Mouse (Mus musculus) stomach, postnatal 0 days (tissue): ENCODE measurements around the gene Rgs10. TPM values are rescaled to one million over a fixed set of nuclear protein-coding genes. Genes with fewer than 3 reads are reported as not detected.

Source experiments
- ATAC-seq: fragments of 200-750 bp; cut with Nextera tagmentation; 2 replicates; pipeline ENCODE4 v1.8.0; 2017; ENCODE audit not compliant: low FRiP score, low TSS enrichment
- DNase-seq: peaks from one replicate; pipeline ENCODE4 v3.0.0-alpha.2; 2016; ENCODE audit warnings: low spot score
- H3K27ac ChIP-seq: fragments of 300-500 bp; sonication (generic); replicated peaks from 2 replicates; pipeline ENCODE4 v1.5.1; 2014; ENCODE audit warnings: mild to moderate bottlenecking, control low read depth
- H3K27me3 ChIP-seq: fragments of 300-500 bp; sonication (generic); 2 replicates; pipeline ENCODE4 v1.6.1; 2014; ENCODE audit warnings: low read length; ENCODE audit not compliant: control insufficient read depth, insufficient read depth
- H3K36me3 ChIP-seq: fragments of 300-500 bp; sonication (generic); 2 replicates; pipeline ENCODE4 v1.6.1; 2014; ENCODE audit warnings: low read length, mixed read lengths; ENCODE audit not compliant: control insufficient read depth, insufficient read depth
- H3K4me1 ChIP-seq: fragments of 300-500 bp; sonication (generic); replicated peaks from 2 replicates; pipeline ENCODE4 v1.6.1; 2014; ENCODE audit warnings: antibody characterized with exemption; ENCODE audit not compliant: control insufficient read depth, insufficient read depth
- H3K4me2 ChIP-seq: fragments of 300-500 bp; sonication (generic); replicated peaks from 2 replicates; pipeline ENCODE4 v1.6.1; 2014; ENCODE audit warnings: low read depth, mild to moderate bottlenecking, control low read depth, moderate library complexity
- H3K4me3 ChIP-seq: fragments of 300-500 bp; sonication (generic); 2 replicates; pipeline ENCODE4 v1.5.1; 2014; ENCODE audit warnings: low read depth, low read length, control low read depth
- H3K9ac ChIP-seq: fragments of 300-500 bp; sonication (generic); 2 replicates; pipeline ENCODE4 v1.6.1; 2014; ENCODE audit warnings: mild to moderate bottlenecking, low read length, control low read depth, mixed read lengths
- H3K9me3 ChIP-seq: fragments of 300-500 bp; sonication (generic); 2 replicates; pipeline ENCODE4 v1.6.1; 2016; ENCODE audit warnings: low read length; ENCODE audit not compliant: control insufficient read depth
- CTCF ChIP-seq: IDR thresholded peaks from 2 replicates; pipeline ENCODE4 v1.5.1; 2016; ENCODE audit warnings: antibody characterized with exemption, low read depth, mild to moderate bottlenecking, moderate library complexity
- EP300 ChIP-seq: optimal IDR thresholded peaks from 2 replicates; pipeline ENCODE3; 2016; ENCODE audit warnings: antibody characterized with exemption
- WGBS: fragments of 180-500 bp; shearing (Covaris S2); extraction: QIAGEN DNeasy Blood & Tissue Kit; methylation state at CpG from one replicate; pipeline ENCODE4 v1.1.7; 2014; 5-methylcytosine and 5-hydroxymethylcytosine counted together
- polyA plus RNA-seq: library from polyadenylated mRNA; unstranded; fragments of >200 nt; fragmentation: Nextera tagmentation; extraction: Ambion mirVana; gene quantifications from 2 replicates; pipeline ENCODE4 v1.2.1, GENCODE M21; 2015

Gene Rgs10
- polyA plus RNA-seq, 1 experiment from 2014 or later = 24.5 TPM

DNA sequence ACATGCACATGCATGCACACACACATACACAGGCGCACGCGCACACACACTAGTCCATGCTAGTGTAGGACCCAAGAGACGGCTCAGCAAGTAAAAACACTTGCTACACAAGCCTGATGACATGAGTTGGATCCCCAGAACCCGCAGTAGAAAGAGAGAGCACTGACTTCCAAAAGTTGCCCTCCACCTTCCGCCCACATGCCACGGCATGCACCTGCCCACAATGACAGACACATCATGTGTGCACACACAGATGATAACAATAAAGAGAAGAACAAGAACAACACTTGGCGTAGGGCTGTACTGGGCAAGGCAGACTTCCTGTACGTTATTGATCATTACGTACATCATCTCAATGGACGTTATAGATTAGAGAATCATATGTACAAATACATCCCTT, 44.4 kb downstream of the Rgs10 start:
- Histone ChIP-seq H3K9ac (no peak overlapping the region), H3K9me3 (no peaks in the 10 kb centered on the region), H3K4me2 (no peak overlapping the region), H3K27me3 (no peaks in the 10 kb centered on the region), H3K4me3 (no peak overlapping the region), H3K27ac (no peak overlapping the region), H3K36me3 (no peaks in the 10 kb centered on the region), H3K4me1 (no peaks in the 10 kb centered on the region)
- WGBS = 84% methylated on average over 11 of the region's 11 CpGs
- no peak for ATAC-seq
- TF ChIP-seq EP300 (no peak), CTCF (no peak)
- DNase-seq = no peak

DNA sequence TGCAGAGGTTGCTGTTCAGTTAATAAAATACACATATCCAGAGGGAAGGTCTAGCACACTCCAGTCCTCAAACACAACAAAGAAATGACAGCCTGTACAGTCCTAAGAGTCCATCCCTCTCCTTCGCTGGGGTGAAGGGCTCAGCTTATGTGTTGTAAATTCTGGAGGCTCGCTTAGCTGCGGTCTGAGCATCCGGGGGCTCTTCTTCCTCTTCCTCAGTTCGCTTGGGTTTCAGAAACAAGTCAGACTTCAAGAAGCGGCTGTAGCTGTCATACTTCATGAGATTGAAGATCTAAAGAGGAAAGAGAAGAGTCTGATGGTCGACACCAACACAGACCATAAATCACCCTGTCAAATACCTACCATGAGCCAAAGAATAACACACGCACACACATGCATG, 44.8 kb downstream of the Rgs10 start:
- TF ChIP-seq EP300 (no peak), CTCF (no peak)
- Histone ChIP-seq H3K4me3 (no peak overlapping the region), H3K27ac (no peak overlapping the region), H3K4me2 (no peak overlapping the region), H3K9ac (no peak overlapping the region), H3K27me3 (no peaks in the 10 kb centered on the region), H3K36me3 (no peaks in the 10 kb centered on the region), H3K9me3 (no peaks in the 10 kb centered on the region), H3K4me1 (no peaks in the 10 kb centered on the region)
- no peak for DNase-seq
- no peak for ATAC-seq
- 81% methylated on average over 8 of the region's 8 CpGs for WGBS

DNA sequence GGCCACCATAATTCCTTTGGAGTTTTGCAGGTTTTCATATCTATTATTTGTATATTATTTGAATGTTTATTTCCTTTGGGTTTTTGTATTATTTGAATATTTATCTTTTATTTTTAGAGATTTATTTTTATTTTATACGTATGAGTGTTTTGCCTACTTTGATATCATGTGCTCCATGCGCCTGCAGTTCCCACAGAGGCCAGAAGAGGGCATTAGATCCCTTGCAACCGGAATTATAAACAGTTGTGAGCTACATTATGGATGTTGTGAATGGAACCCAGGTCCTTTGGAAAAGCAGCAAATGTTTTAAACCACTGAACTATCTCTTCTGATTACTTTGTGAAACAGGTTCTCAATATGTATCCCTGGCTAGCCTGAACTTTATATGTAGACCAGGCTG, 46.2 kb downstream of the Rgs10 start:
- 60% methylated on average over 3 of the region's 3 CpGs for WGBS

DNA sequence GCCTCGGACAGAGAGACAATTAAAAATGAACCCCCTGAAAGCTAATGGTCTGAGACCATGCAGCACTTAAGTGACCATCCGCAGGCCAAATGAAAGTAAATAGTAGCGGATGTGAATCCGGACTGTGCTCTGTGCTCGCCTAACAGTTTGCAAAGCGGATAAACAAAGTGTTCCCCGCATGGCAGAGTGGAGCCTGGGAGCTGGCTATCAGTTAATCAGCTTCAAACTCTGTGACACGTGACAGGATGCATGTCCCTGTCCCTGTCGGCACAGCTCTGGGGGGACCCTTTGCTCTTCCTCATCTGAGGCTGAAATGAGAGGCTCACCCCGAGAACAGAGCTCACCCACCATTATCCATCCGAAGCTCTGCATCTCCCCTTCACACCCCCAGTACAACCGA, 49.2 kb downstream of the Rgs10 start:
- TF ChIP-seq EP300 (no peak), CTCF (no peak)
- 51% methylated on average over 12 of the region's 12 CpGs for WGBS
- DNase-seq = no peak
- no peak overlapping the region for H3K4me3 ChIP-seq
- H3K27ac ChIP-seq = 0 out of 2 replicates have a peak overlapping the region, but pooled peaks have one; percentile 35
- peaks cover 5% of the 10 kb centered on the region for H3K4me1 ChIP-seq
- no peak for ATAC-seq
- H3K9me3 ChIP-seq = no peaks in the 10 kb centered on the region
- no peak overlapping the region for H3K9ac ChIP-seq
- H3K4me2 ChIP-seq = no peak overlapping the region
- H3K27me3 ChIP-seq = no peaks in the 10 kb centered on the region
- H3K36me3 ChIP-seq = no peaks in the 10 kb centered on the region

More for the DNA sequence above, 46.2 kb downstream of the Rgs10 start:
- no peak overlapping the region for H3K9ac ChIP-seq
- H3K4me1 ChIP-seq = no peaks in the 10 kb centered on the region
- no peak overlapping the region for H3K4me2 ChIP-seq
- no peaks in the 10 kb centered on the region for H3K9me3 ChIP-seq
- DNase-seq (peak; percentile 31), ATAC-seq (no peak)
- no peaks in the 10 kb centered on the region for H3K27me3 ChIP-seq
- no peak overlapping the region for H3K4me3 ChIP-seq
- TF ChIP-seq CTCF (peak; percentile 72), EP300 (no peak)
- H3K36me3 ChIP-seq = no peaks in the 10 kb centered on the region
- H3K27ac ChIP-seq = no peak overlapping the region

DNA sequence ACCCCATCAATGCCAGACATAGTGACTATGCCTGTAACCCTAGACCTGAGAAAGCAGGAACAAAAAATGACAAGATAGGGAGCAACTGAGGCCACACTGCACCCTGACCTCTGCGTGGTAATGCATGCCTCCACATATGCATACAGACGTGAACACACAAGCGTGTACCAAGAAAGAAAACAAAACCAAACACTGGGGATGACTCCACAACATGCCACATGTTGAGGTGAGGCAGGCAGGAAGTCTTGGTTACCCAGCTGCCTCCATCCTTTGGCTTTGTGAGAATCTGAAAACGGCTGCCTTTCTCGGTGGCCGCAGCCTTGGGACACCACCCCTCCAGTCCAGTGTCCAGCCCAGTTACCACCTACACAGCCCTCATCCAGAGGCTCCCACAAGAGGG, 49.7 kb downstream of the Rgs10 start:
- WGBS = 80% methylated on average over 6 of the region's 6 CpGs
- Histone ChIP-seq H3K9ac (no peak overlapping the region), H3K4me1 (peaks cover 5% of the 10 kb centered on the region), H3K27me3 (no peaks in the 10 kb centered on the region), H3K9me3 (no peaks in the 10 kb centered on the region), H3K27ac (0 out of 2 replicates have a peak overlapping the region, but pooled peaks have one; percentile 35), H3K36me3 (no peaks in the 10 kb centered on the region), H3K4me2 (no peak overlapping the region), H3K4me3 (no peak overlapping the region)
- ATAC-seq (no peak), DNase-seq (no peak)
- no peak for TF ChIP-seq EP300
- TF ChIP-seq CTCF = no peak

DNA sequence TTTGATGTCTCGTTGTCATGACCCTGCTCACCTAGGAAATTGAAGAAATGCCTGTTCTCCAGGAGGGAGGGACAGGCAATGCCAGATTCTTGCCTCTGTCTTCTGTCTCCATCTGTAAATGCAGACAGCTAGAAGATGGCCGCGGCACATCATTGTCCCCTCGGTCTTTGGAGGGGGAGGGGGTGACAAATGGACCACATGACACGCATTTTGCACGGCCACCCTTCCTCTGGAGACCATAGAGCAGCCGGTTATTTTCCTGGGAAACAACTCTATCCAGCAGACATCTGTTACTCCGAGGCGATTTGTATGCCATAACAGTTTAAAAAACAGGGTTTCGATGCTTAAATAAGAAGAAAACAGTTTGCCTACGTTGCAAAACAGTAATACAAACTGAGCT, 51.9 kb downstream of the Rgs10 start:
- TF ChIP-seq EP300 (no peak), CTCF (no peak)
- H3K9me3 ChIP-seq = no peaks in the 10 kb centered on the region
- H3K4me3 ChIP-seq = no peak overlapping the region
- H3K9ac ChIP-seq = no peak overlapping the region
- H3K27me3 ChIP-seq = no peaks in the 10 kb centered on the region
- H3K36me3 ChIP-seq = no peaks in the 10 kb centered on the region
- H3K4me1 ChIP-seq = peaks cover 5% of the 10 kb centered on the region
- WGBS = 57% methylated on average over 11 of the region's 11 CpGs
- H3K27ac ChIP-seq = no peak overlapping the region
- no peak overlapping the region for H3K4me2 ChIP-seq
- DNase-seq = no peak
- ATAC-seq = no peak
